Mouse (Mus musculus): ENCODE data around the gene Ppfia3. TPM values are rescaled to one million over a fixed set of nuclear protein-coding genes. Genes with fewer than 3 reads are reported as not detected.

Ppfia3 gene
- polyA plus RNA-seq, 1 experiment from 2014 or later, result 2.9 TPM

DNA sequence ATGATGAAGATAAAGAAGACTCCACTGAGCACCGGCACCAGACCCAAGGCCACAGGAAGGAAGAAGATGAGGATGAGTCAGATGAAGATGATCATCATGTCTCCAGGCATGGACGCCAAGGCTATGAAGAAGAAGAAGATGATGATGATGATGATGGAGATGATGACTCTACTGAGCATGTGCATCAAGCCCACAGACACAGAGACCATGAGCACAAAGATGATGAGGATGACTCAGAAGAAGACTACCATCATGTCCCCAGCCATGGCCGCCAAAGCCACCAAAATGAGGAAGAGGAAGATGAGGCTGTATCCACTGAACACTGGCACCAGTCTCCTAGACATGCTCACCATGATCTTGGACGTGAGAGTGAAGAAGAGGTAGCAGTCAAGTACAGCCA, 30.5 kb downstream of the Ppfia3 start:
- H3K4me1 ChIP-seq, result peaks cover 97% of the 10 kb centered on the region
- WGBS, result 93% methylated on average over 4 of the region's 4 CpGs

DNA sequence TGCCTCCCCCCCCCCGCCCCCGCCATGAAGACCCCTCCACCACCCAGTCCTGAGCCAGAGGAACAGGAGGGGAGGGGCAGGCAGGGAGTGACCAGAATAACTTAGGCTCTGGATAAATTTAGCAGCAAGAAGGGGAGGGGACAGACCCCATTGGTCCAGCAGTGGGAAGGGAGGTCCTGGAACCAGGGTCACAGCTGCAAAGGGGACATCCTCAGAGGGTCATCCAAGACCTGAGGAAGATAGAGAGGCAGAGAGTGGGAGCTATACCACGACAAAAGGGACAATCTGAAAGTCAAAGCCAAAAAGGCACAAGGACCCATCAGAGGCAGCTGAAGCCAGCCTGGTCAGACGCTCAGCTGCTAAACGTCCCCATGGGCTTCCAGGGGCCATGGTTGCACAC, 31.8 kb downstream of the Ppfia3 start, which contains the start of gene Hrc:
Gene Hrc (plus strand): TSS at position 235 of the 400 bp plus-strand sequence.
- no peak for DNase-seq (ENCODE audit: low spot score)
- Histone ChIP-seq H3K4me3 (peak within 1 kb of the TSS; percentile 69), H3K4me1 (peaks cover 97% of the 10 kb centered on the region)

More for the DNA sequence above, 30.5 kb downstream of the Ppfia3 start:
- H3K4me3 ChIP-seq, result peak overlapping the region; percentile 64; the same call in 1 of the 2 replicates
- no peak for DNase-seq (ENCODE audit: low spot score)
- no peak overlapping the region; the same call in 1 of the 2 replicates for H3K27ac ChIP-seq
- 0 out of 2 replicates have a peak, but pooled peaks cover 16% of the 10 kb centered on the region for H3K27me3 ChIP-seq (ENCODE audit: insufficient read depth, poor library complexity, severe bottlenecking)
- no peaks in the 10 kb centered on the region for H3K36me3 ChIP-seq
- no peaks in the 10 kb centered on the region for H3K9me3 ChIP-seq

DNA sequence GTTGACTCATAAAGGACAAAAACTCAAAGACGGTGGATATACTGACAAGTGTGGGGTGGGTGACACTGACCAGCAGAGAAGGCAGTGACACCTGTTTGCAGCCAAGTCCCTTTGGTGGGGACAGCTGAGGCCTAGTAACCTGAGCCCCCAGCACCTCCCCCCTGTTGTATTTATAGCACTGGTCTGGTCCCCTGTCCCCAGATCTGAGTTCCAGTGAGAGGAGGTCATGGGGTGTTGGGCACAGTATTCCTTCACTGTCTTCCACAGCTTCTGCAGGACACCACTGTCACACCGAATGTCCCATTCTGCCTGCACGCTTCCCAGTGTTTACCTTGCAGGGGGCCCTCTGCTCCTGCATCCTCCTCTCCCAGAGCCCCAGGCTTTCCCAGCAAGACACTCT, 32.2 kb downstream of the Ppfia3 start:
- Histone ChIP-seq H3K4me3 (peak overlapping the region; percentile 69), H3K27me3 (ENCODE audit: insufficient read depth, poor library complexity, severe bottlenecking) (0 out of 2 replicates have a peak, but pooled peaks cover 16% of the 10 kb centered on the region), H3K9me3 (no peaks in the 10 kb centered on the region), H3K27ac (peak overlapping the region; percentile 88), H3K36me3 (no peaks in the 10 kb centered on the region), H3K4me1 (peaks cover 93% of the 10 kb centered on the region)
- no peak for DNase-seq (ENCODE audit: low spot score)
- 15% methylated on average over 3 of the region's 3 CpGs for WGBS

More for the DNA sequence above, 31.8 kb downstream of the Ppfia3 start, which contains the start of gene Hrc:
- peak within 1 kb of the TSS; percentile 88 for H3K27ac ChIP-seq
- 0 out of 2 replicates have a peak, but pooled peaks cover 16% of the 10 kb centered on the region for H3K27me3 ChIP-seq (ENCODE audit: insufficient read depth, poor library complexity, severe bottlenecking)
- no peaks in the 10 kb centered on the region for H3K36me3 ChIP-seq
- no peaks in the 10 kb centered on the region for H3K9me3 ChIP-seq
- 19% methylated on average over 5 of the region's 5 CpGs for WGBS

DNA sequence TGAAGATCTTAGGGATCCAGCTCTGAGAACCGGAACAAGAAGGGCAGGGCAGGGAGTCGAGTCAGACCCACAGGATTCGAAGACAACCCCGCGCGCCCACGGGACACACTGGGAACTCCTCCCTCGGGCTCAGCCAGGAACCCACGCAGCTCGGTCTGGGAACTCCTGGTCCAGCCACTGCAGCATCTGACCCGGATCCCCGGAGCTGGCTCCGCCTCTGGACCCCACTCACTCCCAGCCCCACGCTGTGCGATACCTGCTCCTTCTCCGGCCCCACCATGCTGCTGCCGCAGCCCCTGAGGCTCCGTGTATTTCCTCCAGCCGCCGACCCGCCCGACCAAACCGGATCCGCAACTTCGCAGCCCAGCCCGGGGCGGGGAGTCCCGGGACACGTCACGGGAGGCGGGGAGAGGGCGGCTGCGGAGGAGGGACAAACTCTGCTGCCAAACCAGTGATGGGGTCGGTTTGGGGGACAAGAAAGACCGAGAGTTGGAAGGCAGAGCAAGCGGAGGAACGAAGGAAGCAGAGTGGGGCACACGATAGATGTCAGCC, 33.3 kb downstream of the Ppfia3 start, which contains the start of gene Trpm4:
Gene Trpm4 (minus strand): TSS at position 350 of the 552 bp plus-strand sequence.
- Histone ChIP-seq H3K4me3 (peak within 1 kb of the TSS; percentile 69), H3K9me3 (no peaks in the 10 kb centered on the region), H3K4me1 (peaks cover 89% of the 10 kb centered on the region), H3K36me3 (no peaks in the 10 kb centered on the region), H3K27ac (peak within 1 kb of the TSS; percentile 88), H3K27me3 (ENCODE audit: insufficient read depth, poor library complexity, severe bottlenecking) (0 out of 2 replicates have a peak, but pooled peaks cover 14% of the 10 kb centered on the region)
- WGBS, result under 1% methylated on average over 38 of the region's 38 CpGs
- peak; percentile 91 for DNase-seq (ENCODE audit: low spot score)

DNA sequence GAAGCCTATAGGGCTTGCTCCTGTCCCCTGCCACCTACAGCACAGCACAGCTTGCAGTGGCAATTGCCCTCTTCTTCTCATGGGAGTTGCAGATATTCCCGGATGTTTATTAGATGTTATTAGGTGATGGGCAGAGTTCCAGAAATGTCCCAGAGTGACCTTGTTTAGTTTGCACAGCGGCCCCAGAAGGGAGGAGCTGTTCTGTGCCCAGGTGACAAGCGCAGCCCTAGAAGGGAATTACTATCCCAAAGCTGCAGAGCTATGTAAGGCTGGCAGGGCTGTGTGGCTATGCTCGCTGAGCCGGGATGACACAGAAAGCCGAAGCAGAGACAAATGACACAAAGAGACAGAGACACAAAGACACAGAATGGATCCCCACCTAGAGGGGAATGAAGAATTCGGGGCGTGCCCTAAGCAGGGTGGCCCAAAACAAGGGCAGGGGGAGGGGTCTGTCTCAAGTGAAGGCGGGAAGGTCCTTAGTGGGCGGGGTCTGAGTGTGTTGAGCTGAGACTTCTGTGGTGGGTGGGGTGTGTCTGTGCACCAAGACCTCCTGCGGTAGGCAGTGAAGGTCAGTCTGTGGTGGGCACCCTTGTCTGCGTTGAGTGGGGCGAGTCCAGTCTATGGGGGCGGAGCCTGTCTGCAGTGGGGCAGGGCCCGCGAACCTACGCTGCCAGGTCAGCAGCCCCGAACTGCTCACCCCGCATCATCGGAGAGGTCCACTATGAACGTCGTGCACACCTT, 34.0 kb downstream of the Ppfia3 start:
- Histone ChIP-seq H3K36me3 (no peaks in the 10 kb centered on the region), H3K4me3 (peak overlapping the region; percentile 69), H3K9me3 (no peaks in the 10 kb centered on the region), H3K27ac (peak overlapping the region; percentile 88), H3K27me3 (ENCODE audit: insufficient read depth, poor library complexity, severe bottlenecking) (0 out of 2 replicates have a peak, but pooled peaks cover 8% of the 10 kb centered on the region), H3K4me1 (peaks cover 83% of the 10 kb centered on the region)
- DNase-seq (ENCODE audit: low spot score), result peak; percentile 88
- WGBS, result 2% methylated on average over 22 of the region's 22 CpGs

DNA sequence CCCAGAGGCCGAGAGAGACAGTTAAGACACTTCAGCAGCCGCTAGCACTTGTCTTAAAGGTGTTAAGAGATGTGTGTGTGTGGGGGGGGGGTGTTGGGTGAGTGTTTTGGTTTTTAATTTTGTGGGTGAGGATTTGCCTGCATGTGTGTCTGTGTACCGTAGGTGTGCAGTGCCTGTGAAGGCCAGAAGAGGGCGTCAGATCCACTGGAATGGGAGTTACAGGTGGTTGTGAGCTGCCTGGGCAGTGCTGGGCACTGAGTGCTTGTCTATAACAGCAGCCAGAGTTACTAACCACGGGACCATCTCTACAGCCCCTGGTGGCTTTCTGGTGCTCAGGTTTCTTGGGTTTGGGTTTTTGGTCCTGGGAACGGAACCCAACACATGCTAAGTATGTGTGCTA, 35.3 kb downstream of the Ppfia3 start:
- WGBS, result 66% methylated on average over 6 of the region's 6 CpGs
- no peaks in the 10 kb centered on the region for H3K27me3 ChIP-seq (ENCODE audit: insufficient read depth, poor library complexity, severe bottlenecking)
- peaks cover 9% of the 10 kb centered on the region for H3K36me3 ChIP-seq
- DNase-seq (ENCODE audit: low spot score), result no peak
- H3K4me1 ChIP-seq, result peaks cover 78% of the 10 kb centered on the region
- 0 out of 2 replicates have a peak overlapping the region, but pooled peaks have one; percentile 0 for H3K4me3 ChIP-seq
- H3K27ac ChIP-seq, result no peak overlapping the region
- no peaks in the 10 kb centered on the region for H3K9me3 ChIP-seq

DNA sequence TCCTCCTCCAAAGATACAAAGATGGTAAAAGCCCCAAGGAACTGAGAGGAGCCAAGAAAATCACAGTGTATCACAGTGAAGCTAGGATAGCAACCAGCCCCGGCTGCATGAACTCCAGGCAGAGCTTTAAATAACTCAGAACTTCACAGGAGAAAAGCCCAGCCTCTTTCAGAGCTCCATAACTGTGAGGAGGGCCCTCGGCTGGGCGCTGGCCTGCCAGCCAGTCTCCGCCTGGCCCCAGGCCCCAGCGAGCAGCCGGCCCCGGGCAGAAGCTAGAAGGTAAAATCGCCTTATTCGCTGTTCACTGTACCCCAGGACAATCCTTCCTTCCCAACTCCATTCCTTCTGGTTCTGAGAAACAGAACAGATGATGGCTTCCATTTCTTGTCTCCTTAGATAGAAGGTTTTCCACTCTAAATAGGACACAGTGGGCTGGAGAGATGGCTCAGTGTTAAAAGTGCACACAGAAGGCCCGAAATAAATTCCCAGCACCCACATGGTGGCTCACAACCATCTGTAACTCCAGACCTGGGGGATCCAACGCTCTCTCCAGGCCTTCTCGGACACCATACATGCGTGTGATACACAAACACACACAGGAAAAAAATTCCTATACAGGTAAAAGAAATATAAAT, 37.9 kb downstream of the Ppfia3 start:
- no peak for DNase-seq (ENCODE audit: low spot score)
- H3K4me1 ChIP-seq, result peaks cover 53% of the 10 kb centered on the region
- H3K27ac ChIP-seq, result peak overlapping the region; percentile 79
- H3K27me3 ChIP-seq (ENCODE audit: insufficient read depth, poor library complexity, severe bottlenecking), result no peaks in the 10 kb centered on the region
- H3K36me3 ChIP-seq, result peaks cover 28% of the 10 kb centered on the region
- H3K9me3 ChIP-seq, result no peaks in the 10 kb centered on the region
- H3K4me3 ChIP-seq, result no peak overlapping the region; the same call in 1 of the 2 replicates
- WGBS, result 67% methylated on average over 13 of the region's 13 CpGs

DNA sequence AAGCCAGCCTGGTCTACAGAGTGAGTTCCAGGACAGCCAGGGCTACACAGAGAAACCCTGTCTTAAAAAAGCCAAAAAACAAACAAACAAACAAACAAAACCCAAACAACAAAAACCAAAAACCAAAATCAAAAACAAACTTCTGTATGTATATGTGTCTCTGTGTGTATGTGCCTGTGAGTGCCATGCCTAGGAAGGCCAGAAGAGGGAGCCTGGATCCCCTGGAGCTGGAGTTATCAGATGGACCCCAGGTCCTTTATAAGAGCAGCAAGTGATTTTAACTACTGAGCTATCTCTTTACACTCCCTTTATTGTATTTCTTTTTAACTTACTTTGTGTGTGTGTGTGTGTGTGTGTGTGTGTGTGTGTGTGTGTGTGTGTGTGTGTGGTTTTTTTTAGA, 41.0 kb downstream of the Ppfia3 start:
- no peak overlapping the region for H3K27ac ChIP-seq
- no peaks in the 10 kb centered on the region for H3K27me3 ChIP-seq (ENCODE audit: insufficient read depth, poor library complexity, severe bottlenecking)
- no peak for DNase-seq (ENCODE audit: low spot score)
- peaks cover 23% of the 10 kb centered on the region for H3K4me1 ChIP-seq
- H3K4me3 ChIP-seq, result no peak overlapping the region
- H3K36me3 ChIP-seq, result peaks cover 58% of the 10 kb centered on the region
- H3K9me3 ChIP-seq, result no peaks in the 10 kb centered on the region

DNA sequence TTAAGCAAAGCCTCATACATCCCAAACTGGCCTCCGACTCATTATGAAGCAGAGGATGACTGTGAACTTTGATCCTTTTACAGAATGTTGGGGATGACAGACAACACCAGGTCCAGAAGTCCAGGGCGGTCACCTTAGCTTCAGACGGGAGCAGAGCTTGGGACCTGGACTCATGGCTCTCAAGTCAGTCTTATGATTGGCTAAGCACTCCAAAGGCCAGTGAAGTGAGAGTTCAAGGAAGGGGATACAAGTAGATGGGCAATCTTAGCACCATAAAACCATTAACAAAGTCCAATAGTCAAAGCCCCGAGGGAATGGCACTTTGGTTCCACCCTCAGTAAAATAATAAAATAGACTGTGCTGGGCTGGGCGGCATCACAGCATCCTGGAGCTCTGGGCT, 43.8 kb downstream of the Ppfia3 start:
- no peak overlapping the region for H3K27ac ChIP-seq
- DNase-seq (ENCODE audit: low spot score), result no peak
- H3K27me3 ChIP-seq (ENCODE audit: insufficient read depth, poor library complexity, severe bottlenecking), result no peaks in the 10 kb centered on the region
- 91% methylated on average over 5 of the region's 5 CpGs for WGBS
- H3K9me3 ChIP-seq, result no peaks in the 10 kb centered on the region
- no peak overlapping the region for H3K4me3 ChIP-seq
- H3K4me1 ChIP-seq, result peaks cover 8% of the 10 kb centered on the region
- peaks cover 80% of the 10 kb centered on the region for H3K36me3 ChIP-seq

DNA sequence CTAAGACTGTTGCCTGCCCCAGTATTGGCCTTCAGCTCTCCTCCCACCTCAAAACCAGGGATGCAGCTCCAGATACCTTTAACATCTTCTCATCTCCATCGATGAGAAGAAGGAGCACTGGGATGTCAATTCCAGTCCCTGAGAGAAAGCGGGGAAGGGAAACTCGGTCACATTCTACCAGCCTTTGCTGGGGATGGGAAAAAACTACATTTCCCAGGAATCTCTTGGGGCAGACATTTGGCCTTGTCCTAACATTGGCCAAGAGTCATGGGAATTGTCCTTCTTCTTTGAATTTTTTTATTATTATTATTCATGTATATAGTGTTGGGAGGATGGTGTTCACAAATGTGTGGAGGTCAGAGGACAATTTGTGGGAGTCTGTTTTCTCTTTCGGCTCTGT, 44.6 kb downstream of the Ppfia3 start:
- Histone ChIP-seq H3K4me3 (no peak overlapping the region), H3K27me3 (ENCODE audit: insufficient read depth, poor library complexity, severe bottlenecking) (no peaks in the 10 kb centered on the region), H3K4me1 (peaks cover 4% of the 10 kb centered on the region), H3K36me3 (peaks cover 87% of the 10 kb centered on the region), H3K27ac (no peak overlapping the region), H3K9me3 (no peaks in the 10 kb centered on the region)
- 79% methylated on average over 4 of the region's 4 CpGs for WGBS
- DNase-seq (ENCODE audit: low spot score), result no peak

DNA sequence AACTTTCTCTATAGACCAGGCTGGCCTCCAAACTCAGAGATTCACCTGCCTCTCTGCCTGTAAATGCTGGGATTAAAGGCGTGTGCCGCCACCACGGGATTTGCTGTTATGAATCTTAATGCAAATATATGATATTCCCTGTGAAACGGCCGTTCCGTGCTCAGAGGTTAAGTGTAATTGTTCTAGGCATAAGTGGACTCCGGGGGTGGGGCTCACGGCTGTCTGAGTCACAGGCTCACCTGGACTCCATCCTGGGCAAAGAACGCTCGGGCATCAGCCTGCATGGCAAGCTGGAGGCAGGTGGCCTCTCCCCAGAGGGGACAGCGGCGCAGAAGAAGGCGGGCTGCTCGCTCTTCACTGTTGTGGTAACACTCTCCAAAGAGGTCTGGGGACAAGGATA, 50.3 kb downstream of the Ppfia3 start:
- H3K4me3 ChIP-seq, result no peak overlapping the region
- no peaks in the 10 kb centered on the region for H3K9me3 ChIP-seq
- no peak overlapping the region for H3K27ac ChIP-seq
- DNase-seq (ENCODE audit: low spot score), result no peak
- no peaks in the 10 kb centered on the region for H3K27me3 ChIP-seq (ENCODE audit: insufficient read depth, poor library complexity, severe bottlenecking)
- WGBS, result 90% methylated on average over 14 of the region's 14 CpGs
- H3K36me3 ChIP-seq, result peaks cover 61% of the 10 kb centered on the region
- peaks cover 30% of the 10 kb centered on the region for H3K4me1 ChIP-seq

DNA sequence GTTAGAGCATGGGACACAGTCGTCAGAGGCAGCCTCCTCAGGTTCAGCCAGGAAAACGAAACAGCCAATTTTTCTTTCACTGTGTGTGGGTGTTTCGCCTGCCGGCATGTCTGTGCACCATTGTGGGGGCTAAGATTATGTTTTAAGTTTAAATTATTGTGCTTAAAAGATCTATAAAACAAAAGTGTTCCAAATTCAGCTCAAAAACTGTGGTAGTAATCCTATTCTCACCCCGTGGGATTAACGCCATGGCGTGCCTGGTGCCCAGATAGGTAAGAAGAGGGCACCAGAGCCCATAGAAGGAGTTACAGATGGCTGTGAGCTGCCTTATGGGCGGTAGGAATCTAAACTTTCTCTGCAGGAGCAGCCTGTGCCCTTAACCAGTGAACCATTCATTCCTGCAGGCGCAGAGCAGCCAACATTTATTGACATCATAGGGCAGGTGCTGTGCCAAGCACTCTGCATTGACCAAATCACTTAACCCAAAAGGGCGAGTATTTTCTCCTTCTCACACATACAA, 51.6 kb downstream of the Ppfia3 start:
- Histone ChIP-seq H3K27ac (no peak overlapping the region), H3K27me3 (ENCODE audit: insufficient read depth, poor library complexity, severe bottlenecking) (no peaks in the 10 kb centered on the region), H3K4me3 (no peak overlapping the region), H3K4me1 (peaks cover 30% of the 10 kb centered on the region), H3K9me3 (no peaks in the 10 kb centered on the region), H3K36me3 (peaks cover 57% of the 10 kb centered on the region)
- DNase-seq (ENCODE audit: low spot score), result no peak
- WGBS, result 81% methylated on average over 10 of the region's 10 CpGs

DNA sequence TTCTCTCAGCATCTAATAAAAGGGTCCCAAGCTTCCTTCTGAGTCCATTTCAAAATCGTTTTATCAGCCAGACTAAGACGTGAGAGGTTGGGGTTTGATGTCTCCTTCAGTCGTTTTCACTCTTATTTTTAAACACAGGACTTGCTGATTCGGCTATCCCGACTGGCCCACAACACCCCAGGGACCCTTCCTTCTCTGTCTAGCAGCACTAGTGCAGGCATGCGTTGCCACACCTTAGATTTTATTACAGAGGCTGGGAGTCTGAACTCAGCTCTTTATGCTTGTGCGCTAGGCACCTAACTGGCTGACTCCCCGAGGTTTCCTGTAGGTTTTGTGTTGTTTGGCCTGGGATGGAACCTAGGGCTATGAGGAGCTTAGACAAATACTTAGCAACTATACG, 53.3 kb downstream of the Ppfia3 start:
- Histone ChIP-seq H3K4me3 (no peak overlapping the region), H3K9me3 (no peaks in the 10 kb centered on the region), H3K27ac (no peak overlapping the region), H3K27me3 (ENCODE audit: insufficient read depth, poor library complexity, severe bottlenecking) (no peaks in the 10 kb centered on the region), H3K36me3 (peaks cover 45% of the 10 kb centered on the region), H3K4me1 (peaks cover 35% of the 10 kb centered on the region)
- no peak for DNase-seq (ENCODE audit: low spot score)
- WGBS, result 43% methylated on average over 9 of the region's 9 CpGs

Data from heart, embryonic 10.5 days (tissue).